Mouse (Mus musculus): ENCODE data around the gene Serpinb8. TPM values are rescaled to one million over a fixed set of nuclear protein-coding genes. Genes with fewer than 3 reads are reported as not detected.

Gene Serpinb8
- polyA plus RNA-seq, 1 experiment from 2014 or later: 20.2 TPM

DNA sequence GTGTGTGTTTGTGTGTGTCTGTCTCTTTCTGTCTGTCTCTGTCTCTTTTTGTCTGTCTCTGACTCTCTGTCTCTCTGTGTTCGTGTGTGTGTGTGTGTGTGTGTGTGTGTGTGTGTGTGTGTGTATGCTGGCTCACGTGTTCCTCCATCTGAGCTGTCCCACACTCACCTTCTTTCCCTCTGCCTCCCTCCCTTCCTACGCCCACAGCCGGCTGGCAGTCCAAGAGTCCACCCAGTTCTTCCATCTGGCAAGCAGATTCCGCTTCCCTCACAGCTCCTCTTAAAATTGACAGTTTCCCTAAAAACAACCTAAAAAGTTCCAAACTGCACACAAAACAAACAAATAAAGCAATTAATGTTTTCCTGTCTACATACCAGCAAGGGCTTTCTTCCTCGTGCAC is 55.3 kb downstream of the Serpinb8 start:
- no peaks in the 10 kb centered on the region for H3K36me3 ChIP-seq
- ATAC-seq (ENCODE audit: insufficient number of reproducible peaks, low FRiP score, low TSS enrichment, low read depth): no peak
- no peak overlapping the region for H3K4me2 ChIP-seq (replicated peaks)
- WGBS: 45% methylated on average over 6 of the region's 6 CpGs
- peaks cover 6% of the 10 kb centered on the region; the same call in 1 of the 2 replicates for H3K4me1 ChIP-seq
- no peaks in the 10 kb centered on the region for H3K27me3 ChIP-seq
- no peak overlapping the region for H3K9ac ChIP-seq
- H3K4me3 ChIP-seq (replicated peaks): no peak overlapping the region
- H3K27ac ChIP-seq (replicated peaks): no peak overlapping the region
- no peaks in the 10 kb centered on the region for H3K9me3 ChIP-seq (replicated peaks)

DNA sequence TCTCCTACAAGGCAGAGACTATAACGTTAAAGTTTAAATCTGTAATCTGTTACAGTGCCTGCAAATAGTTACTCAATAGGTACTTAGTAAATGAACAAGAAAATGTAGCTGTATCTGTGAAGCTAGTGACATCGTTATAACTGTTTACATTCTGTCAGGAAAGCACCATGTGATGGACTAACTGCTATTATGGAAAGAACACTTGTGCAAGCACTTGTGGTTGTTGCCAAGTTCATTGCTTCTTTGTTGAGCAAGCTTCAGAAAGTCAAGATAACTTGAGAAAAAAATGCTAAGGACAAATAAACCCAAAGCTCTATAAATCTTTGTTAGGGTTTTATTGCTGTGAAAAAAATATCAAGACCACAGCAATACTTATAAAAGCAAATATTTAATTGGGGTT is 67.9 kb downstream of the Serpinb8 start:
- no peak for ATAC-seq (ENCODE audit: insufficient number of reproducible peaks, low FRiP score, low TSS enrichment, low read depth)

More for the DNA sequence above, 67.9 kb downstream of the Serpinb8 start:
- no peak overlapping the region for H3K9ac ChIP-seq
- H3K27ac ChIP-seq (replicated peaks): no peak overlapping the region
- H3K4me3 ChIP-seq (replicated peaks): no peak overlapping the region
- no peaks in the 10 kb centered on the region for H3K9me3 ChIP-seq (replicated peaks)
- no peaks in the 10 kb centered on the region for H3K36me3 ChIP-seq
- no peaks in the 10 kb centered on the region for H3K27me3 ChIP-seq
- WGBS: 69% methylated on average over 2 of the region's 2 CpGs
- H3K4me1 ChIP-seq: no peaks in the 10 kb centered on the region
- H3K4me2 ChIP-seq (replicated peaks): no peak overlapping the region

Other genes with a start within 250 kb of the Serpinb8 start
- gene Serpinb11, start 228.8 kb upstream of the Serpinb8 start, polyA plus RNA-seq (2015; fragmentation: Nextera tagmentation; extraction: Ambion mirVana): 22.3 and 34.7 TPM in 2 replicates
- gene Serpinb7, start 190.4 kb upstream of the Serpinb8 start, polyA plus RNA-seq (2015; fragmentation: Nextera tagmentation; extraction: Ambion mirVana): 28.8 and 32.8 TPM in 2 replicates
- gene Serpinb2, start 78.6 kb upstream of the Serpinb8 start, polyA plus RNA-seq (2015; fragmentation: Nextera tagmentation; extraction: Ambion mirVana): 13.2 and 15.2 TPM in 2 replicates